Comparison of ENCODE assay signal across 15 mouse cellular contexts in the genomic region with DNA sequence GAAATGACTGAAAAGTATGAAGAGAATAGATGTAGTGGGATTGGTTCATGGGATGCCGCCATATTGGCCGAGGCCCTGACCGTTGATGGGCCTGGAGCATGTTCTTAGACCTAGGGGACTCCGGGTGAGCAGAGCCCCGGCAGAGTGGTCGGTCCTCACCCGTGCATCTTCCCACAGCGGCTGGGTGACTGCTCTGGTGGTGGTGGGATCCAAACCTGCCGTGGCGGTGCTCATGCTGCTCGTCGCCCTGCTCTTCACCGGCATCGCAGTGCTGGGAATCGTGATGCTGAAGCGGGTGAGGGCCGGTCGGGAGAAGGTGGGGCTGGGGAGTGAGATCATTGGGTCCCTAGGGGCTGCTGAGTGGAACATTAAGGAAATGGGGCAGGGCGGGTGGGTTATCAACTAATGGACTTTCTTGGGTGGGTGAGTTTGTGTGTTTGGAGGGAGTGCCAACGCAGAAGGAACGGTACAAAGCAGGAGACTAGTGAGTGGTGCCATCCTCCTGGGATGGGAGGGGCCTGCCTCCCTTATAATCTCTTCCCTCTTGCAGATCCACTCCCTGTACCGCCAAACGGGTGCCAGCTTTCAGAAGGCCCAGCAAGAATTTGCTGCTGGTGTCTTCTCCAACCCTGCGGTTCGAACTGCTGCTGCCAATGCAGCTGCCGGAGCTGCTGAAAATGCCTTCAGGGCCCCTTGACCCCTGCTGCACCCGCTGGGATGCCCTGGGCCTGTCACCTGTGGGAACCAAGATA. TPM values are rescaled to one million over a fixed set of nuclear protein-coding genes. Genes with fewer than 3 reads are reported as not detected.
A peak's percentile ranks its signal among the peaks of the same experiment; 100 is the strongest.
DNase-seq lines count a peak whose midpoint lies in the region; ATAC-seq and TF ChIP-seq lines count a peak whose summit lies in the region.
"Had no signal": no experiment of that assay in that cellular context is flagged by ENCODE, and none has a peak within 500 bp of the region (broad histone marks: within the 10 kb centered on the region; RNA-seq: fewer than 3 reads in every experiment).

No protein-coding gene starts in this region.

- peaks cover 47% of the 10 kb centered on the region for H3K36me3 ChIP-seq in midbrain, embryonic 10.5 days
- H3K36me3 ChIP-seq in midbrain, embryonic 11.5 days (ENCODE audit: control insufficient read depth, insufficient read depth, low read length), result peaks cover 7% of the 10 kb centered on the region; the same call in 1 of the 2 replicates
- peaks cover 7 to 49% of the 10 kb centered on the region in 2 experiments for H3K36me3 ChIP-seq in MEL (ENCODE audit: control insufficient read depth in 1 of 2, insufficient read depth in 2 of 2, low read length in 2 of 2)
- H3K36me3 ChIP-seq in liver, embryonic 13.5 days, result peaks cover 38% of the 10 kb centered on the region

- H3K4me1 ChIP-seq in midbrain, embryonic 10.5 days, result peaks cover 61% of the 10 kb centered on the region
- peaks cover 26% of the 10 kb centered on the region for H3K4me1 ChIP-seq in midbrain, embryonic 11.5 days (ENCODE audit: control insufficient read depth, insufficient read depth, low read length)
- H3K4me1 ChIP-seq in MEL (ENCODE audit: control insufficient read depth in 1 of 2, insufficient read depth in 2 of 2, low read length in 2 of 2), result peaks cover 14 to 58% of the 10 kb centered on the region in 2 experiments
- H3K4me1 ChIP-seq in liver, embryonic 13.5 days (replicated peaks), result peaks cover 60% of the 10 kb centered on the region

- WGBS in midbrain, embryonic 10.5 days, result 95% methylated on average over 27 of the region's 27 CpGs
- WGBS in midbrain, embryonic 11.5 days, result 93% methylated on average over 27 of the region's 27 CpGs
- WGBS in liver, embryonic 13.5 days (ENCODE audit: insufficient replicate concordance), result 86% methylated on average over 27 of the region's 27 CpGs

- no peak for ATAC-seq in midbrain, embryonic 11.5 days (ENCODE audit: low FRiP score)
- no peak for ATAC-seq in liver, embryonic 13.5 days (ENCODE audit: low read depth)
- no peak for ATAC-seq in activated CD4-positive, CD25-positive, alpha-beta regulatory T cell, adult 4 months

- no peak overlapping the region for H3K9ac ChIP-seq in midbrain, embryonic 11.5 days (ENCODE audit: low read length)
- peak overlapping the region; percentile 38; the same call in 1 of the 2 replicates for H3K9ac ChIP-seq in MEL (ENCODE audit: control insufficient read depth, low read depth, low read length, poor library complexity, severe bottlenecking)
- H3K9ac ChIP-seq in liver, embryonic 13.5 days, result no peak overlapping the region

- TF ChIP-seq EP300 in MEL (IDR thresholded peaks at IDR 0.05; ENCODE audit: low read depth in 1 of 2, low read length in 2 of 2), result no peak

- peak; percentile 93 for DNase-seq in heart, adult 11 months
- DNase-seq in heart, adult 8-10 months (ENCODE audit: low spot score), result no peak
- no peak for DNase-seq in midbrain, embryonic 10.5 days (ENCODE audit: low spot score)
- no peak for DNase-seq in midbrain, embryonic 11.5 days (ENCODE audit: low spot score, missing footprints)
- DNase-seq in MEL (ENCODE audit: low read depth, low spot score), result no peak
- DNase-seq in liver, embryonic 13.5 days, result no peak
- no peak for DNase-seq in ovary, postnatal 14 days (ENCODE audit: low spot score)
- DNase-seq: adrenal gland, adult 2 months; gastrocnemius, postnatal 25 days; kidney, adult 9 months; left cerebral cortex, postnatal 4 days; lung, postnatal 10 days; thymus, adult 18-20 months had no signal

- H3K27ac ChIP-seq in midbrain, embryonic 10.5 days (replicated peaks), result no peak overlapping the region
- H3K27ac ChIP-seq in midbrain, embryonic 11.5 days (ENCODE audit: low read depth, low read length), result no peak overlapping the region
- peak overlapping the region; percentile 92 for H3K27ac ChIP-seq in MEL (ENCODE audit: control insufficient read depth, low read depth, low read length)
- peak overlapping the region; percentile 69 for H3K27ac ChIP-seq in liver, embryonic 13.5 days

- no peak for TF ChIP-seq RAD21 in MEL (IDR thresholded peaks at IDR 0.05; ENCODE audit: low read depth, low read length)

- peaks cover 23% of the 10 kb centered on the region for H3K79me2 ChIP-seq in MEL (ENCODE audit: control insufficient read depth, insufficient read depth, low read length, poor library complexity)

- H3K4me2 ChIP-seq in midbrain, embryonic 11.5 days, result no peak overlapping the region
- no peak overlapping the region for H3K4me2 ChIP-seq in liver, embryonic 13.5 days

- H3K27me3 ChIP-seq in midbrain, embryonic 10.5 days (ENCODE audit: low read depth, poor library complexity, severe bottlenecking), result peaks cover 5% of the 10 kb centered on the region
- no peaks in the 10 kb centered on the region for H3K27me3 ChIP-seq in midbrain, embryonic 11.5 days (ENCODE audit: control insufficient read depth, insufficient read depth, low read length)
- no peaks in the 10 kb centered on the region for H3K27me3 ChIP-seq in MEL (ENCODE audit: control insufficient read depth in 1 of 2, insufficient read depth in 2 of 2, low read length in 2 of 2)
- H3K27me3 ChIP-seq in liver, embryonic 13.5 days, result 0 out of 2 replicates have a peak, but pooled peaks cover under 1% of the 10 kb centered on the region
- H3K27me3 ChIP-seq: Patski had no signal

- 0 out of 4 replicates have a peak, but pooled peaks of 1 of the 2 experiments have one; percentile 31 for TF ChIP-seq POLR2A in MEL (IDR thresholded peaks at IDR 0.05; ENCODE audit: control insufficient read depth in 1 of 2, insufficient read depth in 1 of 2, low read depth in 1 of 2, low read length in 2 of 2, poor library complexity in 1 of 2)

- H3K4me3 ChIP-seq in midbrain, embryonic 10.5 days, result peak overlapping the region; percentile 72; the same call in 1 of the 2 replicates
- H3K4me3 ChIP-seq in midbrain, embryonic 11.5 days (ENCODE audit: low read depth, low read length), result no peak overlapping the region
- 0 out of 4 replicates have a peak overlapping the region, but pooled peaks of 1 of the 2 experiments have one; percentile 10 for H3K4me3 ChIP-seq in MEL (ENCODE audit: control insufficient read depth in 1 of 2, insufficient read depth in 1 of 2, low read depth in 2 of 2, low read length in 2 of 2)
- 0 out of 2 replicates have a peak overlapping the region, but pooled peaks have one; percentile 6 for H3K4me3 ChIP-seq in liver, embryonic 13.5 days (replicated peaks)

- no peaks in the 10 kb centered on the region for H3K9me3 ChIP-seq in midbrain, embryonic 10.5 days (replicated peaks)
- H3K9me3 ChIP-seq in midbrain, embryonic 11.5 days (ENCODE audit: control insufficient read depth, low read length), result no peaks in the 10 kb centered on the region
- no peaks in the 10 kb centered on the region for H3K9me3 ChIP-seq in MEL (replicated peaks; ENCODE audit: insufficient read depth, low read length)
- H3K9me3 ChIP-seq in liver, embryonic 13.5 days (replicated peaks), result no peaks in the 10 kb centered on the region

- TF ChIP-seq CTCF in MEL (IDR thresholded peaks at IDR 0.05 in 2 of 3, conservative IDR thresholded peaks at IDR 0.05 in 1 of 3; ENCODE audit: control insufficient read depth in 1 of 3, insufficient read depth in 1 of 3, low read depth in 2 of 3, low read length in 3 of 3, poor library complexity in 1 of 3, severe bottlenecking in 1 of 3), result no peak

RNA-seq across cellular contexts. Expression of a gene that starts 1.0 kb away (rescaled TPM):
- 1 to 10 TPM; 2.6 to 4.8 (median 4.3) TPM for total RNA-seq in heart, adult 8-10 months (2022)
- polyA plus RNA-seq in midbrain, embryonic 10.5 days (2016; fragmentation: Nextera tagmentation; extraction: Ambion mirVana), result 31.0 and 35.0 TPM in 2 replicates
- polyA plus RNA-seq in midbrain, embryonic 11.5 days (2014; fragmentation: Nextera tagmentation; extraction: Ambion mirVana), result 16.5 and 20.2 TPM in 2 replicates
- total RNA-seq in MEL (2012; rRNA removed), result 6.2 and 7.0 TPM in 2 replicates
- 10 to 100 TPM in 1 of 2 experiments, not detected in 1; 35.3 TPM for polyA plus RNA-seq in MEL (2012; ENCODE audit: insufficient read depth in 1 of 2, insufficient read length in 2 of 2, low read depth in 1 of 2, low replicate concordance in 2 of 2, missing spikeins in 1 of 2)
- 2.8 and 3.9 TPM in 2 replicates for polyA plus RNA-seq in liver, embryonic 13.5 days (2015; fragmentation: Nextera tagmentation; extraction: Ambion mirVana)
- 100 to 1,000 TPM; 158 to 168 TPM for polyA plus RNA-seq in activated CD4-positive, CD25-positive, alpha-beta regulatory T cell, adult 4 months (2017; shearing (Covaris generic))

RNA-seq across cellular contexts. Expression of a gene that starts 4.7 kb away (rescaled TPM):
- 10 to 100 TPM; 49.4 to 57.8 (median 53.3) TPM for total RNA-seq in heart, adult 8-10 months (2022)
- polyA plus RNA-seq in midbrain, embryonic 10.5 days (2016; fragmentation: Nextera tagmentation; extraction: Ambion mirVana), result 99.2 and 104 TPM in 2 replicates
- polyA plus RNA-seq in midbrain, embryonic 11.5 days (2014; fragmentation: Nextera tagmentation; extraction: Ambion mirVana), result 74.4 and 77.2 TPM in 2 replicates
- 78.1 and 101 TPM in 2 replicates for total RNA-seq in MEL (2012; rRNA removed)
- polyA plus RNA-seq in MEL (2012; ENCODE audit: insufficient read depth in 1 of 2, insufficient read length in 2 of 2, low read depth in 1 of 2, low replicate concordance in 2 of 2, missing spikeins in 1 of 2), result 100 to 1,000 TPM in 1 of 2 experiments, not detected in 1; 287 TPM
- polyA plus RNA-seq in liver, embryonic 13.5 days (2015; fragmentation: Nextera tagmentation; extraction: Ambion mirVana), result 67.4 and 72.1 TPM in 2 replicates
- 100 to 1,000 TPM; 160 to 182 TPM for polyA plus RNA-seq in activated CD4-positive, CD25-positive, alpha-beta regulatory T cell, adult 4 months (2017; shearing (Covaris generic))

RNA-seq across cellular contexts. Expression of a gene that starts 17.3 kb away (rescaled TPM):
- 10 to 100 TPM; 14.6 to 19.3 (median 17.2) TPM for total RNA-seq in heart, adult 8-10 months (2022)
- 33.8 and 34.0 TPM in 2 replicates for polyA plus RNA-seq in midbrain, embryonic 10.5 days (2016; fragmentation: Nextera tagmentation; extraction: Ambion mirVana)
- polyA plus RNA-seq in midbrain, embryonic 11.5 days (2014; fragmentation: Nextera tagmentation; extraction: Ambion mirVana), result 24.1 and 29.5 TPM in 2 replicates
- total RNA-seq in MEL (2012; rRNA removed), result 27.5 and 28.2 TPM in 2 replicates
- 100 to 1,000 TPM in 1 of 2 experiments, 10 to 100 TPM in 1; 83.6 to 138 TPM for polyA plus RNA-seq in MEL (2012; ENCODE audit: insufficient read depth in 1 of 2, insufficient read length in 2 of 2, low read depth in 1 of 2, low replicate concordance in 2 of 2, missing spikeins in 1 of 2)
- polyA plus RNA-seq in liver, embryonic 13.5 days (2015; fragmentation: Nextera tagmentation; extraction: Ambion mirVana), result 10.3 and 10.8 TPM in 2 replicates
- 10 to 100 TPM; 12.4 to 18.5 TPM for polyA plus RNA-seq in activated CD4-positive, CD25-positive, alpha-beta regulatory T cell, adult 4 months (2017; shearing (Covaris generic))

RNA-seq across cellular contexts. Expression of a gene that starts 20.8 kb away (rescaled TPM):
- 10 to 100 TPM; 17.0 to 19.8 (median 17.9) TPM for total RNA-seq in heart, adult 8-10 months (2022)
- polyA plus RNA-seq in midbrain, embryonic 10.5 days (2016; fragmentation: Nextera tagmentation; extraction: Ambion mirVana), result 37.1 and 41.5 TPM in 2 replicates
- 41.4 and 45.9 TPM in 2 replicates for polyA plus RNA-seq in midbrain, embryonic 11.5 days (2014; fragmentation: Nextera tagmentation; extraction: Ambion mirVana)
- total RNA-seq in MEL (2012; rRNA removed), result 42.8 and 49.1 TPM in 2 replicates
- polyA plus RNA-seq in MEL (2012; ENCODE audit: insufficient read depth in 1 of 2, insufficient read length in 2 of 2, low read depth in 1 of 2, low replicate concordance in 2 of 2, missing spikeins in 1 of 2), result 10 to 100 TPM in 1 of 2 experiments, not detected in 1; 55.0 TPM
- 21.7 and 23.7 TPM in 2 replicates for polyA plus RNA-seq in liver, embryonic 13.5 days (2015; fragmentation: Nextera tagmentation; extraction: Ambion mirVana)
- polyA plus RNA-seq in activated CD4-positive, CD25-positive, alpha-beta regulatory T cell, adult 4 months (2017; shearing (Covaris generic)), result 10 to 100 TPM; 72.1 to 75.6 TPM

RNA-seq across cellular contexts. Expression of a gene that starts 21.9 kb away (rescaled TPM):
- under 1 TPM in 3 of 4 experiments, not detected in 1; 0.12 to 0.75 (median 0.72) TPM for total RNA-seq in heart, adult 8-10 months (2022)
- polyA plus RNA-seq in midbrain, embryonic 10.5 days (2016; fragmentation: Nextera tagmentation; extraction: Ambion mirVana), result 6.3 and 10.6 TPM in 2 replicates
- 4.5 and 4.7 TPM in 2 replicates for polyA plus RNA-seq in midbrain, embryonic 11.5 days (2014; fragmentation: Nextera tagmentation; extraction: Ambion mirVana)
- total RNA-seq in MEL (2012; rRNA removed), result 4.0 TPM in 2 replicates
- 1 to 10 TPM in 1 of 2 experiments, not detected in 1; 7.4 TPM for polyA plus RNA-seq in MEL (2012; ENCODE audit: insufficient read depth in 1 of 2, insufficient read length in 2 of 2, low read depth in 1 of 2, low replicate concordance in 2 of 2, missing spikeins in 1 of 2)
- polyA plus RNA-seq in liver, embryonic 13.5 days (2015; fragmentation: Nextera tagmentation; extraction: Ambion mirVana), result 0.75 and 0.78 TPM in 2 replicates
- under 1 TPM; 0.50 to 0.69 TPM for polyA plus RNA-seq in activated CD4-positive, CD25-positive, alpha-beta regulatory T cell, adult 4 months (2017; shearing (Covaris generic))

Comparison
In these comparisons a context has a peak if more than half of its experiments do, and no peak if none do; other contexts are left out.
1. H3K27ac ChIP-seq: peak in MEL (single experiment) and liver, embryonic 13.5 days (single experiment); none in midbrain, embryonic 10.5 days (single experiment) and midbrain, embryonic 11.5 days (single experiment).